Mouse (Mus musculus): Measurements from ENCODE around the gene Zbtb38. TPM values are rescaled to one million over a fixed set of nuclear protein-coding genes. Genes with fewer than 3 reads are reported as not detected.
A peak's percentile ranks its signal among the peaks of the same experiment; 100 is the strongest.
"Not testable (repeated sequence)": the region's sequence is repeated elsewhere in the genome, so short reads cannot be mapped to it uniquely, and the experiment has no call there.

The Zbtb38 gene
- polyA plus RNA-seq, 1 experiment from 2014 or later, result 36.7 TPM

DNA sequence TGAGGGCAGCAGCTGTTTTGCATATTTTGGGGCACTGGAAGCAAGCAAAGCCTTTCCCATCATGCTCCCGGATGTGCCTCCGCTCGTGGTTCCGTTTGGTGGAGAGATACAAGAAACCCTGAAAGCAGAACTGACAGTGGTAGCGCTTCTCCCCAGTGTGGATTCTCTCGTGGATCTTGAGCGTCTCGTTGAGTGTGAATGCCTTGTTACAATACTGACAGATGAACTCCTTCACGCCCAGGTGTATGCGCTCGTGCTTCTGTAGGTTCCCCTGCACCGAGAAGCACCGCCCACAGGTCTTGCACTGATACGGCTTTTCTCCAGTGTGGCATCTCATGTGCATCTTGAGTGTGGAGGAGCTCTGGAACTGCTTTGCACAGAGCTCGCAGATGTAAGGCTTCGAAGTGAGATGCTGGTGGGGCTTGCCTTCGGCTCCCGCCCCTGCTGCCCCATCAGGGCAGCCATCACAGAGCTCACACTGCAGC lies 67.0 kb downstream of the Zbtb38 start:
- no peak overlapping the region for H3K27ac ChIP-seq (ENCODE audit: low read depth, low read length)
- DNase-seq (ENCODE audit: low spot score), result no peak
- no peak overlapping the region for H3K9ac ChIP-seq (ENCODE audit: low read length)
- H3K9me3 ChIP-seq (replicated peaks; ENCODE audit: control insufficient read depth, low read length), result no peaks in the 10 kb centered on the region
- peaks cover 27% of the 10 kb centered on the region for H3K36me3 ChIP-seq (ENCODE audit: control insufficient read depth, insufficient read depth, low read length)
- H3K4me3 ChIP-seq (ENCODE audit: low read depth, low read length), result no peak overlapping the region
- ATAC-seq, result no peak
- H3K27me3 ChIP-seq (replicated peaks; ENCODE audit: control insufficient read depth, insufficient read depth, low read length), result no peaks in the 10 kb centered on the region
- WGBS, result 79% methylated on average over 18 of the region's 18 CpGs
- no peaks in the 10 kb centered on the region for H3K4me1 ChIP-seq (ENCODE audit: control insufficient read depth, insufficient read depth, low read length)
- H3K4me2 ChIP-seq (ENCODE audit: low read length), result no peak overlapping the region

DNA sequence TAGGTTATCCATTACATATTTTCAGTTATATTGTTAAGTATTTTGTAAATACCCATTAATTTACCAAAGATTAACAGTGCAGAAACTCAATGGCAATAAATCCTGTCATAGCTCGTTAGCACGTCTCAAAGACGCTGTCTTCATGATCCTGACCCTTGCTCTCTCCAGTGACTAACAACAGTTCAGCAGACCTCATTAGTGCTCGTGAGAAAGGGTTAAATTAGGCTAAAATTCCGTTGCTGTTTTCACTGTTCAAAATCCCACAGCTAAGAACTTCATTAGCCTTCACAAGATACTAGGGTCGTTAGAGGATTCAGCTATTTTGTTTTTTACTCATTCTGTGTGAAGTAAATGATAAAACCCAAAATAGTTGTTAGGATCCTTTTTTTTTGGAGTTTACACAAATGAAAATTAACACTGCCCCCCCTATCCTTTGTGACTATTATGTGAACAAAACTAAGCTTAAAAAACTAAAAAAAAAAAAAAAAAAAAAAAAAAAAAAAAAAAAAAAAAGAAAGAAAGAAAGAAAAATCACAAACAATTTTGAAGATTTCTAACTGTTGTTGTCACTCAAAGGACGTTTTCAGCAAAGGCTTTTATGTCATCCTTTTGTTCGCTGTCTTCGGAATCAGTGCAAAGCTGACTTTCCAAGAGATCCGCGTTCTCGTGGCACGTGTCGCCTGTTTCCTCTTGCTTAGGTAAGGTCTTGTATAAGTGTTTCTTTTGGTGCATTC lies 67.6 kb downstream of the Zbtb38 start:
- H3K4me1 ChIP-seq (ENCODE audit: control insufficient read depth, insufficient read depth, low read length), result no peaks in the 10 kb centered on the region
- H3K9ac ChIP-seq (ENCODE audit: low read length), result no peak overlapping the region
- no peaks in the 10 kb centered on the region for H3K27me3 ChIP-seq (replicated peaks; ENCODE audit: control insufficient read depth, insufficient read depth, low read length)
- no peaks in the 10 kb centered on the region for H3K9me3 ChIP-seq (replicated peaks; ENCODE audit: control insufficient read depth, low read length)
- 32% methylated on average over 14 of the region's 14 CpGs for WGBS
- no peak overlapping the region for H3K27ac ChIP-seq (ENCODE audit: low read depth, low read length)
- peaks cover 27% of the 10 kb centered on the region for H3K36me3 ChIP-seq (ENCODE audit: control insufficient read depth, insufficient read depth, low read length)
- no peak overlapping the region for H3K4me2 ChIP-seq (ENCODE audit: low read length)
- no peak overlapping the region for H3K4me3 ChIP-seq (ENCODE audit: low read depth, low read length)
- ATAC-seq (no peak), DNase-seq (ENCODE audit: low spot score) (no peak)

DNA sequence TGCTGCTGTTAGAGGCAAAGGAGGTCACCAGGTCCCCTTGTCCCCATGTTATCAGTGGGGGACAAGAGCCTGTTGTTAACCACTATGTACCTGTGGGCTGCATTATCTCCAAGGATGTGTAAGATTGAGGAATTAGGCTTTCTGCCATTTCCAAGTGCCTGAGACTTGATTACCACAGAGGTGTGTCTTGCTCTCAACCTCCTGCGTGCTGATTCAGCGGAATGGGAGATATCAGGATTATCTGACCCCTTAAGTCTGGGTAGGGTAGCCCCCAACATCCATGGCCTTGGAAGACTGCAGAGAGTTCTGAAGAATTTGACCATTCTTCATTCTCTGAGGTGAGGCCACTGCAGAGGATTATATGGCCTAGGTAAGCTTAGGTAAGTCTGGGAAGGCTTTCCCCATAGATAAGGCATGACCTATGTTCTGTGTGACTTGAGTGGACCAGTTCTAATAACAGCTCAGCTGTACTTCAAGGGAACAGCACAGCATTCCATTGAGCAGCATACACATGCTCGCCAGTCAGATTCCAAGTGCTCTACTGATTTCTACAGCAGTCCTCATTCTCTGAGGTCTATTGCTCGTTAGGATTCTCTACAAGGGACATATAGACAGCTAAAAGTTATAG lies 68.4 kb downstream of the Zbtb38 start:
- ATAC-seq (no peak), DNase-seq (ENCODE audit: low spot score) (no peak)
- peaks cover 27% of the 10 kb centered on the region for H3K36me3 ChIP-seq (ENCODE audit: control insufficient read depth, insufficient read depth, low read length)
- H3K4me2 ChIP-seq (ENCODE audit: low read length), result no peak overlapping the region
- no peaks in the 10 kb centered on the region for H3K4me1 ChIP-seq (ENCODE audit: control insufficient read depth, insufficient read depth, low read length)
- no peaks in the 10 kb centered on the region for H3K9me3 ChIP-seq (replicated peaks; ENCODE audit: control insufficient read depth, low read length)
- WGBS, result 58% methylated on average over 4 of the region's 4 CpGs
- no peak overlapping the region for H3K27ac ChIP-seq (ENCODE audit: low read depth, low read length)
- no peak overlapping the region for H3K4me3 ChIP-seq (ENCODE audit: low read depth, low read length)
- H3K9ac ChIP-seq (ENCODE audit: low read length), result no peak overlapping the region
- no peaks in the 10 kb centered on the region for H3K27me3 ChIP-seq (replicated peaks; ENCODE audit: control insufficient read depth, insufficient read depth, low read length)

DNA sequence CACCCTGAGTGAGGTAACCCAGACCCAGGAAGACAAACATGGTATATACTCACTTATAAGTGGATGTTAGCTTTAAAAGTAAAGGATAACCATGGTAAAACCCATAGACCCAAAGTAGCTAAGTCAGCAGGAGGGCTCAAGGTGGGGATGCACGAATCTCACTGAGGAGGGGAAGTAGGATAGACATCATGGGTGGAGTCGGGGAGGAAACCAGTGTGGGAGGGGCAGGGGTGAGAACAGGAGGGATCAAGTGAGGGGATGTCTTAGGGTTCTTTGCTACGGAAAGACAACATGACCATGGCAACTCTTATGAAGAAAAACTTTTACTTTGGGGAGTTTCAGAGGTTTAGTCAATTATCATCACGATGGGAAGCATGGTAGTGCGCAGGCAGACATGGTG lies 74.0 kb downstream of the Zbtb38 start:
- no peak overlapping the region for H3K9ac ChIP-seq (ENCODE audit: low read length)
- no peak overlapping the region for H3K27ac ChIP-seq (ENCODE audit: low read depth, low read length)
- H3K4me1 ChIP-seq (ENCODE audit: control insufficient read depth, insufficient read depth, low read length), result no peaks in the 10 kb centered on the region
- H3K4me2 ChIP-seq (ENCODE audit: low read length), result no peak overlapping the region
- WGBS, result 91% methylated on average over 5 of the region's 5 CpGs
- H3K27me3 ChIP-seq (replicated peaks; ENCODE audit: control insufficient read depth, insufficient read depth, low read length), result no peaks in the 10 kb centered on the region
- DNase-seq (ENCODE audit: low spot score) (no peak), ATAC-seq (no peak)
- no peaks in the 10 kb centered on the region for H3K36me3 ChIP-seq (ENCODE audit: control insufficient read depth, insufficient read depth, low read length)
- no peaks in the 10 kb centered on the region for H3K9me3 ChIP-seq (replicated peaks; ENCODE audit: control insufficient read depth, low read length)
- H3K4me3 ChIP-seq (ENCODE audit: low read depth, low read length), result no peak overlapping the region

DNA sequence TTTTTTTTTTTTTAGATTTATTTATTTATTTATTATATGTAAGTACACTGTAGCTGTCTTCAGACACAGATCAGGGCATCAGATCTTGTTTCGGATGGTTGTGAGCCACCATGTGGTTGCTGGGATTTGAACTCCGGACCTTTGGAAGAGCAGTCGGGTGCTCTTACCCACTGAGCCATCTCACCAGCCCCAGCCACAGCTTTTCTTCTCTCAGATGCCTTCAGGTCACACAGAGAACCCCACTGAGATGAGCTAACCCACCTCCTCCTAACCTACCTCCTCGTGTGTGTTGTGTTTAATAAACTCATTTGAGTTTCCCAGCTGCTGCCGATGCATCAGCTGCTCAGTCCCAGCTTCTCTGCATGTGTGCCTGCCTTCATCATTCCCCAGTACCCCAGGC lies 74.9 kb downstream of the Zbtb38 start:
- not testable (repeated sequence) for H3K4me1 ChIP-seq (ENCODE audit: control insufficient read depth, insufficient read depth, low read length); DNase-seq (ENCODE audit: low spot score); H3K36me3 ChIP-seq (ENCODE audit: control insufficient read depth, insufficient read depth, low read length); ATAC-seq; H3K27ac ChIP-seq (ENCODE audit: low read depth, low read length); H3K4me3 ChIP-seq (ENCODE audit: low read depth, low read length); H3K9ac ChIP-seq (ENCODE audit: low read length); H3K27me3 ChIP-seq (replicated peaks; ENCODE audit: control insufficient read depth, insufficient read depth, low read length); H3K4me2 ChIP-seq (ENCODE audit: low read length); H3K9me3 ChIP-seq (replicated peaks; ENCODE audit: control insufficient read depth, low read length)
- 87% methylated on average over 5 of the region's 5 CpGs for WGBS

DNA sequence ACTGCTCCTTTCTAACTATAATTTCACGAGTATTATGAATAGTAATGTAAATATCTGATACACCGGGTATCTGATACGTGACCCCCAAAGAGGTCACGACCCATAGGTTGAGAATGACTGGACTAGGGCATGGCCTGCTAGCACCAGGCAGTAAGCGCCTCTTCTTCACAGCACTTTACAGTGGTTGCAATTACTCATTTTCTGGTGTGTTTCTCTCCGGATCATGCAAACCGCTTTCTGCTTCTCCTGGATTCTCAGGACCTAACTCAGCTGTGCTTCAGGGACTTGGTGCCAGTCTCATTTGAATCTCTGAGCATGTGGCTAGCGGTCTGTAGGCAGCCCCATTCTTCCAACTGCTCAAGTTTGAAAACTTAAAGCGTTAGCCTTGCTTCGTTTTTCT lies 76.0 kb downstream of the Zbtb38 start:
- no peaks in the 10 kb centered on the region for H3K9me3 ChIP-seq (replicated peaks; ENCODE audit: control insufficient read depth, low read length)
- 85% methylated on average over 10 of the region's 10 CpGs for WGBS
- DNase-seq (ENCODE audit: low spot score) (no peak), ATAC-seq (no peak)
- H3K36me3 ChIP-seq (ENCODE audit: control insufficient read depth, insufficient read depth, low read length), result no peaks in the 10 kb centered on the region
- H3K4me1 ChIP-seq (ENCODE audit: control insufficient read depth, insufficient read depth, low read length), result no peaks in the 10 kb centered on the region
- no peak overlapping the region for H3K9ac ChIP-seq (ENCODE audit: low read length)
- no peak overlapping the region for H3K4me3 ChIP-seq (ENCODE audit: low read depth, low read length)
- H3K4me2 ChIP-seq (ENCODE audit: low read length), result no peak overlapping the region
- no peaks in the 10 kb centered on the region for H3K27me3 ChIP-seq (replicated peaks; ENCODE audit: control insufficient read depth, insufficient read depth, low read length)
- no peak overlapping the region for H3K27ac ChIP-seq (ENCODE audit: low read depth, low read length)

DNA sequence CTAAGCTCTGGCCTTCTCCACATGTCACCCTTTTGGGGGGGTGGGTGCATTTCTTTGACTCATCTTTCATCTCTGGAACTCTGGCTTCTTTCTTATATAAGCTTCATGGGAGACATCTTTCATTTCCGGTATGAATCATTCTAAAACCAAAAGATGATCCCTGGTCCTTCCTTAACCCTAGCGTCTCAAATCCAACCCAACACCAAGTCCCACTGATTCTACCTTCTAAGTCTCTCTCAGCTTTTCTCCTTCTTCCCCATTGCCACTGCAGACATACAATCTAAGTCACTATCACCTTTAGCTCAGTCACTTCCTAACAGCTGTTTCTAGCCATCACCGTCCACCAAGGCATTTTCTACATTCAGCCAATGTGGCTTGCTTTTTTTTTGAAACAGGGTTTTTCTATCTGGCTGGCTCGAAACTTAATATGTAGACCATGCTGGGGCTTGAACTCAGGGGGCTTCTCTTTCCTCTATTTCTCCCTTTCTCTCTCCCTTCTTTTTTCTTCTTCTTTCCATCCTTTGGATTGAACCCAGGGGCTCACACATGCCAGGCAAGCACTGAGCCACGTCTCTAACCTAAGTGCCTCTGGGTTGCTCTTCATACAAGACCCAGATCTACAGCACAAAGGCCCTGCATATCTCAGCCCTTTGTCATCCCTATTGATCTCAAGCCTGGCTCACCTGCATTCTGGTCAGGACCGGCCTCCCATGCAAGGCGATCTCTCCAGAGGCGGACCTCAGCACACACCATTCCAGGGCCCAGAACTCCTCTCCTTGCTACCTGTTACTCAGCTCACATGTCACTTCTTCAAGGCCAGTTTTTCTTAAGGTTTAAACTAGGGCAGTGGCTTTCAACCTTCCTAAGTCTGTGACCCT lies 76.6 kb downstream of the Zbtb38 start:
- Histone ChIP-seq H3K36me3 (ENCODE audit: control insufficient read depth, insufficient read depth, low read length) (no peaks in the 10 kb centered on the region), H3K27me3 (replicated peaks; ENCODE audit: control insufficient read depth, insufficient read depth, low read length) (no peaks in the 10 kb centered on the region), H3K4me3 (ENCODE audit: low read depth, low read length) (no peak overlapping the region), H3K27ac (ENCODE audit: low read depth, low read length) (no peak overlapping the region), H3K4me1 (ENCODE audit: control insufficient read depth, insufficient read depth, low read length) (no peaks in the 10 kb centered on the region), H3K9ac (ENCODE audit: low read length) (no peak overlapping the region), H3K4me2 (ENCODE audit: low read length) (no peak overlapping the region), H3K9me3 (replicated peaks; ENCODE audit: control insufficient read depth, low read length) (no peaks in the 10 kb centered on the region)
- DNase-seq (ENCODE audit: low spot score) (no peak), ATAC-seq (no peak)
- WGBS, result 89% methylated on average over 8 of the region's 8 CpGs

DNA sequence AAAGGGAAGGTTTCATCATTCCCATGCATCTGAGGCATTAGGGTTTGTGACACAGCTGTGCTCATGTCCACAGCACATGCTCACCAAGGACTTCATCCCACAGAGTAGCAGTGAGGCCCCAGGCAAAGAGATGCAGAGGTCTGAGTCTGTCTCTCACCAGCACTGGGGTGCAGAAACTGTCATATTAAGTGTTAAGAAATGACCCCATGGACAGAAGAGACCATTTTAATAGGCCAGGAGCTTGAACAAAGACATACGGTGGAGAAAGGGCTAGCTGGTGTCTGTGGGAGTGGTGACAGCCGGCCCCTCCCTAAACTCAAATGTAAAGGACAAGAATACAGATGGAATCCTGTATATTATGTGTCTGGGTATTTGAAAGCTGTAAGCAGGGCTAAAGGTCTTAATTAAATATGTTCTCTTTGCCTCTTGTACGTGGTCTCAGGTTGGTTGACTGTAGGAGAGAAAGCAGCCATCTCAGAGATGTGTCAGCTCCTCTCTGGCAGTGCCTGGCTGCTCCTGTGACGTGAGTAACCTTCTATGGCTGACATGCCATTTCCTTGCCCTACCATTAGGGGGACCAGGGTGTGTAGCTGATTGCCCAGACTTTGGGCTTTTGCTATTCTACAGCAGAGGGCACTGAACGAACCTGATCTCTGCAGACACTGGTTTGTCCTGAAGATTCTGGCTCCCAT lies 77.4 kb downstream of the Zbtb38 start:
- no peak overlapping the region for H3K27ac ChIP-seq (ENCODE audit: low read depth, low read length)
- DNase-seq (ENCODE audit: low spot score) (peak; percentile 73), ATAC-seq (peak; percentile 62)
- no peaks in the 10 kb centered on the region for H3K36me3 ChIP-seq (ENCODE audit: control insufficient read depth, insufficient read depth, low read length)
- no peak overlapping the region for H3K4me3 ChIP-seq (ENCODE audit: low read depth, low read length)
- H3K4me1 ChIP-seq (ENCODE audit: control insufficient read depth, insufficient read depth, low read length), result no peaks in the 10 kb centered on the region
- H3K4me2 ChIP-seq (ENCODE audit: low read length), result no peak overlapping the region
- no peak overlapping the region for H3K9ac ChIP-seq (ENCODE audit: low read length)
- 36% methylated on average over 5 of the region's 5 CpGs for WGBS
- H3K9me3 ChIP-seq (replicated peaks; ENCODE audit: control insufficient read depth, low read length), result no peaks in the 10 kb centered on the region
- H3K27me3 ChIP-seq (replicated peaks; ENCODE audit: control insufficient read depth, insufficient read depth, low read length), result no peaks in the 10 kb centered on the region

All from forebrain, embryonic 14.5 days (tissue).